Mouse (Mus musculus) lung, embryonic 14.5 days (tissue): ENCODE data around the gene Rsph1. TPM values are rescaled to one million over a fixed set of nuclear protein-coding genes. Genes with fewer than 3 reads are reported as not detected.
A peak's percentile ranks its signal among the peaks of the same experiment; 100 is the strongest.

Experiments
- ATAC-seq: fragments of 200-750 bp; cut with Nextera tagmentation; 2 replicates; pipeline ENCODE4 v1.8.0; 2017; ENCODE audit warnings: mild to moderate bottlenecking, moderate TSS enrichment, moderate library complexity; ENCODE audit not compliant: insufficient read depth
- DNase-seq: peaks from one replicate; pipeline ENCODE4 v3.0.0-alpha.2; 2015
- H3K27ac ChIP-seq: fragments of 300-500 bp; sonication (generic); 2 replicates; pipeline ENCODE4 v1.5.1; 2014; ENCODE audit warnings: low read depth, mild to moderate bottlenecking, moderate library complexity
- H3K27me3 ChIP-seq: fragments of 300-500 bp; sonication (generic); 2 replicates; pipeline ENCODE4 v1.6.1; 2014; ENCODE audit warnings: low read length, control low read depth; ENCODE audit not compliant: insufficient read depth
- H3K36me3 ChIP-seq: fragments of 300-500 bp; sonication (generic); 2 replicates; pipeline ENCODE4 v1.6.1; 2014; ENCODE audit warnings: control low read depth; ENCODE audit not compliant: insufficient read depth
- H3K4me1 ChIP-seq: fragments of 300-500 bp; sonication (generic); 2 replicates; pipeline ENCODE4 v1.6.1; 2014; ENCODE audit warnings: antibody characterized with exemption, control low read depth; ENCODE audit not compliant: insufficient read depth
- H3K4me2 ChIP-seq: fragments of 300-500 bp; sonication (generic); 2 replicates; pipeline ENCODE4 v1.6.1; 2014; ENCODE audit warnings: mild to moderate bottlenecking
- H3K4me3 ChIP-seq: fragments of 300-500 bp; sonication (generic); 2 replicates; pipeline ENCODE4 v1.5.1; 2014; ENCODE audit warnings: low read depth, low read length
- H3K9ac ChIP-seq: fragments of 300-500 bp; sonication (generic); 2 replicates; pipeline ENCODE4 v1.6.1; 2014
- H3K9me3 ChIP-seq: fragments of 300-500 bp; sonication (generic); 2 replicates; pipeline ENCODE4 v1.6.1; 2016; ENCODE audit warnings: low read depth, low read length, control low read depth
- CTCF ChIP-seq: IDR thresholded peaks from 2 replicates; pipeline ENCODE4 v1.5.1; 2016; ENCODE audit warnings: antibody characterized with exemption, low read depth
- WGBS: fragments of 180-500 bp; shearing (Covaris S2); extraction: QIAGEN DNeasy Blood & Tissue Kit; methylation state at CpG from one replicate; pipeline ENCODE4 v1.1.7; 2014; 5-methylcytosine and 5-hydroxymethylcytosine counted together
- polyA plus RNA-seq: library from polyadenylated mRNA; unstranded; fragments of >200 nt; fragmentation: Nextera tagmentation; extraction: Ambion mirVana; gene quantifications from 2 replicates; pipeline ENCODE4 v1.2.1, GENCODE M21; 2014

The Rsph1 gene
- polyA plus RNA-seq, 1 experiment from 2014 or later = 0.86 TPM

- WGBS = 84% methylated on average over 6 of the region's 6 CpGs
- Histone ChIP-seq H3K27ac (no peak overlapping the region), H3K27me3 (no peaks in the 10 kb centered on the region), H3K4me2 (no peak overlapping the region), H3K9me3 (no peaks in the 10 kb centered on the region), H3K9ac (no peak overlapping the region), H3K36me3 (no peaks in the 10 kb centered on the region), H3K4me3 (no peak overlapping the region), H3K4me1 (no peaks in the 10 kb centered on the region)
- TF ChIP-seq CTCF = no peak
- no peak for ATAC-seq
- no peak for DNase-seq
Observed at GRCm38 (mm10) chr17:31261352-31261751, 15.8 kb downstream of the Rsph1 start.

GRCm38 (mm10) chr17:31260430-31260829 lies 16.8 kb downstream of the Rsph1 start:
- Histone ChIP-seq H3K27ac (no peak overlapping the region), H3K4me2 (no peak overlapping the region), H3K4me3 (no peak overlapping the region), H3K9ac (no peak overlapping the region), H3K36me3 (no peaks in the 10 kb centered on the region), H3K27me3 (no peaks in the 10 kb centered on the region), H3K9me3 (no peaks in the 10 kb centered on the region), H3K4me1 (no peaks in the 10 kb centered on the region)
- TF ChIP-seq CTCF = no peak
- DNase-seq = no peak
- WGBS = 73% methylated on average over 7 of the region's 7 CpGs
- ATAC-seq = no peak

GRCm38 (mm10) chr17:31259825-31260224 lies 17.4 kb downstream of the Rsph1 start:
- no peaks in the 10 kb centered on the region for H3K9me3 ChIP-seq
- TF ChIP-seq CTCF = peak; percentile 27; the same call in 1 of the 2 replicates
- no peaks in the 10 kb centered on the region for H3K36me3 ChIP-seq
- ATAC-seq (no peak), DNase-seq (no peak)
- H3K4me3 ChIP-seq = no peak overlapping the region
- no peaks in the 10 kb centered on the region for H3K27me3 ChIP-seq
- no peak overlapping the region for H3K27ac ChIP-seq
- no peak overlapping the region for H3K9ac ChIP-seq
- 68% methylated on average over 4 of the region's 4 CpGs for WGBS
- no peaks in the 10 kb centered on the region for H3K4me1 ChIP-seq
- H3K4me2 ChIP-seq = no peak overlapping the region

- H3K27me3 ChIP-seq = no peaks in the 10 kb centered on the region
- ATAC-seq (no peak), DNase-seq (no peak)
- TF ChIP-seq CTCF = no peak
- no peaks in the 10 kb centered on the region for H3K4me1 ChIP-seq
- WGBS = 68% methylated on average over 4 of the region's 4 CpGs
- no peak overlapping the region for H3K27ac ChIP-seq
- no peaks in the 10 kb centered on the region for H3K36me3 ChIP-seq
- no peak overlapping the region for H3K9ac ChIP-seq
- no peaks in the 10 kb centered on the region for H3K9me3 ChIP-seq
- H3K4me3 ChIP-seq = no peak overlapping the region
- H3K4me2 ChIP-seq = no peak overlapping the region
Observed at GRCm38 (mm10) chr17:31259145-31259544, 18.0 kb downstream of the Rsph1 start.

- 79% methylated on average over 9 of the region's 9 CpGs for WGBS
- Histone ChIP-seq H3K36me3 (no peaks in the 10 kb centered on the region), H3K4me3 (no peak overlapping the region), H3K4me1 (no peaks in the 10 kb centered on the region), H3K4me2 (no peak overlapping the region), H3K27ac (no peak overlapping the region), H3K27me3 (no peaks in the 10 kb centered on the region), H3K9ac (no peak overlapping the region), H3K9me3 (no peaks in the 10 kb centered on the region)
- TF ChIP-seq CTCF = no peak
- no peak for DNase-seq
- ATAC-seq = no peak
Observed at GRCm38 (mm10) chr17:31258310-31258865, 18.8 kb downstream of the Rsph1 start.

- DNase-seq (no peak), ATAC-seq (no peak)
- H3K9me3 ChIP-seq = no peaks in the 10 kb centered on the region
- TF ChIP-seq CTCF = no peak
- H3K4me3 ChIP-seq = no peak overlapping the region
- H3K27me3 ChIP-seq = no peaks in the 10 kb centered on the region
- H3K27ac ChIP-seq = no peak overlapping the region
- H3K36me3 ChIP-seq = no peaks in the 10 kb centered on the region
- H3K4me1 ChIP-seq = no peaks in the 10 kb centered on the region
- no peak overlapping the region for H3K9ac ChIP-seq
- no peak overlapping the region for H3K4me2 ChIP-seq
- 89% methylated on average over 12 of the region's 12 CpGs for WGBS
Observed at GRCm38 (mm10) chr17:31257898-31258297, 19.3 kb downstream of the Rsph1 start.

- no peak overlapping the region for H3K4me3 ChIP-seq
- 88% methylated on average over 1 of the region's 1 CpGs for WGBS
- H3K9ac ChIP-seq = no peak overlapping the region
- H3K27me3 ChIP-seq = no peaks in the 10 kb centered on the region
- no peaks in the 10 kb centered on the region for H3K9me3 ChIP-seq
- H3K4me1 ChIP-seq = no peaks in the 10 kb centered on the region
- no peak for TF ChIP-seq CTCF
- no peak overlapping the region for H3K4me2 ChIP-seq
- ATAC-seq = no peak
- no peak for DNase-seq
- no peaks in the 10 kb centered on the region for H3K36me3 ChIP-seq
- no peak overlapping the region for H3K27ac ChIP-seq
Observed at GRCm38 (mm10) chr17:31257149-31257548, 20.0 kb downstream of the Rsph1 start.

- H3K4me1 ChIP-seq = no peaks in the 10 kb centered on the region
- DNase-seq (peak; percentile 84), ATAC-seq (peak; percentile 44; the same call in 1 of the 2 replicates)
- no peak overlapping the region for H3K9ac ChIP-seq
- TF ChIP-seq CTCF = peak; percentile 90
- no peak overlapping the region for H3K27ac ChIP-seq
- no peaks in the 10 kb centered on the region for H3K9me3 ChIP-seq
- no peaks in the 10 kb centered on the region for H3K36me3 ChIP-seq
- WGBS = 11% methylated on average over 9 of the region's 9 CpGs
- H3K27me3 ChIP-seq = no peaks in the 10 kb centered on the region
- H3K4me3 ChIP-seq = no peak overlapping the region
- no peak overlapping the region for H3K4me2 ChIP-seq
Observed at GRCm38 (mm10) chr17:31254463-31254931, 22.7 kb downstream of the Rsph1 start.
